Mouse (Mus musculus) stomach, embryonic 16.5 days (tissue): ENCODE measurements at regions not wholly inside any gene's neighbourhood (a gene's known extent, or its start where the extent isn't known, plus 50 kb on each side); places are given as distances from the start of the nearest gene placed in this dataset.
"Not testable (repeated sequence)": the region's sequence is repeated elsewhere in the genome, so short reads cannot be mapped to it uniquely, and the experiment has no call there.

Source experiments
- ATAC-seq: fragments of 200-750 bp; cut with Nextera tagmentation; 2 replicates; pipeline ENCODE4 v1.8.0; 2017; ENCODE audit warnings: moderate number of reproducible peaks, moderate TSS enrichment; ENCODE audit not compliant: insufficient read depth, low FRiP score
- H3K27ac ChIP-seq: fragments of 300-500 bp; sonication (generic); 2 replicates; pipeline ENCODE4 v1.5.1; 2014; ENCODE audit warnings: low read length
- H3K27me3 ChIP-seq: fragments of 300-500 bp; sonication (generic); 2 replicates; pipeline ENCODE4 v1.6.1; 2014; ENCODE audit warnings: low read length, control low read depth, mixed read lengths; ENCODE audit not compliant: control insufficient read depth, insufficient read depth
- H3K36me3 ChIP-seq: fragments of 300-500 bp; sonication (generic); 2 replicates; pipeline ENCODE4 v1.6.1; 2014; ENCODE audit warnings: low read length; ENCODE audit not compliant: control insufficient read depth, insufficient read depth
- H3K4me1 ChIP-seq: fragments of 300-500 bp; sonication (generic); 2 replicates; pipeline ENCODE4 v1.6.1; 2014; ENCODE audit warnings: low read length, control low read depth, mixed read lengths; ENCODE audit not compliant: control insufficient read depth, insufficient read depth
- H3K4me2 ChIP-seq: fragments of 300-500 bp; sonication (generic); 2 replicates; pipeline ENCODE4 v1.6.1; 2014; ENCODE audit warnings: low read depth, low read length, mixed read lengths
- H3K4me3 ChIP-seq: fragments of 300-500 bp; sonication (generic); replicated peaks from 2 replicates; pipeline ENCODE4 v1.5.1; 2014; ENCODE audit warnings: mild to moderate bottlenecking, low read length
- H3K9ac ChIP-seq: fragments of 300-500 bp; sonication (generic); 2 replicates; pipeline ENCODE4 v1.6.1; 2014; ENCODE audit warnings: low read length
- H3K9me3 ChIP-seq: fragments of 300-500 bp; sonication (generic); replicated peaks from 2 replicates; pipeline ENCODE4 v1.6.1; 2016; ENCODE audit warnings: low read length, control low read depth; ENCODE audit not compliant: control insufficient read depth
- WGBS: fragments of 180-500 bp; shearing (Covaris S2); extraction: QIAGEN DNeasy Blood & Tissue Kit; methylation state at CpG from one replicate; pipeline ENCODE4 v1.1.7; 2014; 5-methylcytosine and 5-hydroxymethylcytosine counted together

GRCm38 (mm10) chr15:8834151-8834550 is 123.6 kb upstream of the Slc1a3 start:
- no peak overlapping the region for H3K4me3 ChIP-seq
- no peak overlapping the region for H3K9ac ChIP-seq
- no peaks in the 10 kb centered on the region for H3K27me3 ChIP-seq
- H3K4me2 ChIP-seq = no peak overlapping the region
- WGBS = 69% methylated on average over 4 of the region's 4 CpGs
- no peaks in the 10 kb centered on the region for H3K4me1 ChIP-seq
- H3K9me3 ChIP-seq = no peaks in the 10 kb centered on the region
- H3K27ac ChIP-seq = no peak overlapping the region
- no peaks in the 10 kb centered on the region for H3K36me3 ChIP-seq
- no peak for ATAC-seq

- H3K4me2 ChIP-seq = no peak overlapping the region
- H3K36me3 ChIP-seq = no peaks in the 10 kb centered on the region
- H3K9ac ChIP-seq = no peak overlapping the region
- no peak overlapping the region for H3K27ac ChIP-seq
- no peak for ATAC-seq
- no peaks in the 10 kb centered on the region for H3K9me3 ChIP-seq
- H3K27me3 ChIP-seq = no peaks in the 10 kb centered on the region
- H3K4me3 ChIP-seq = no peak overlapping the region
- 66% methylated on average over 1 of the region's 1 CpGs for WGBS
- H3K4me1 ChIP-seq = no peaks in the 10 kb centered on the region
These were observed 122.4 kb upstream of the Slc1a3 start for GRCm38 (mm10) chr15:8832970-8833369.

- 49% methylated on average over 13 of the region's 13 CpGs for WGBS
- H3K27ac ChIP-seq = no peak overlapping the region
- no peaks in the 10 kb centered on the region for H3K4me1 ChIP-seq
- no peak overlapping the region for H3K9ac ChIP-seq
- H3K4me2 ChIP-seq = no peak overlapping the region
- H3K4me3 ChIP-seq = no peak overlapping the region
- no peaks in the 10 kb centered on the region for H3K27me3 ChIP-seq
- no peaks in the 10 kb centered on the region for H3K9me3 ChIP-seq
- no peaks in the 10 kb centered on the region for H3K36me3 ChIP-seq
- ATAC-seq = no peak
These were observed 121.4 kb upstream of the Slc1a3 start for GRCm38 (mm10) chr15:8831720-8832620.

- Histone ChIP-seq H3K27me3 (no peaks in the 10 kb centered on the region), H3K36me3 (no peaks in the 10 kb centered on the region), H3K9ac (no peak overlapping the region), H3K9me3 (0 out of 2 replicates have a peak, but pooled peaks cover 3% of the 10 kb centered on the region), H3K4me1 (no peaks in the 10 kb centered on the region), H3K4me3 (no peak overlapping the region), H3K4me2 (no peak overlapping the region), H3K27ac (no peak overlapping the region)
- 76% methylated on average over 6 of the region's 6 CpGs for WGBS
- no peak for ATAC-seq
These were observed 114.3 kb upstream of the Slc1a3 start for GRCm38 (mm10) chr15:8824861-8825260.

- not testable (repeated sequence) for H3K27me3 ChIP-seq, ATAC-seq, H3K4me3 ChIP-seq, H3K9me3 ChIP-seq, H3K36me3 ChIP-seq, H3K4me1 ChIP-seq, H3K4me2 ChIP-seq, H3K27ac ChIP-seq, H3K9ac ChIP-seq
- 94% methylated on average over 1 of the region's 8 CpGs for whole genome bisulfite sequencing
These were observed 112.2 kb upstream of the Slc1a3 start for GRCm38 (mm10) chr15:8822795-8823194.

GRCm38 (mm10) chr15:8817542-8817941 is 107.0 kb upstream of the Slc1a3 start:
- H3K4me1 ChIP-seq = no peaks in the 10 kb centered on the region
- 89% methylated on average over 8 of the region's 8 CpGs for WGBS
- H3K4me3 ChIP-seq = no peak overlapping the region

GRCm38 (mm10) chr15:8816501-8817368 is 106.2 kb upstream of the Slc1a3 start:
- Histone ChIP-seq H3K27me3 (no peaks in the 10 kb centered on the region), H3K4me2 (no peak overlapping the region), H3K4me1 (no peaks in the 10 kb centered on the region), H3K9me3 (no peaks in the 10 kb centered on the region), H3K4me3 (no peak overlapping the region), H3K9ac (no peak overlapping the region), H3K27ac (no peak overlapping the region), H3K36me3 (no peaks in the 10 kb centered on the region)
- WGBS = 62% methylated on average over 10 of the region's 10 CpGs
- ATAC-seq = peak; percentile 60; the same call in 1 of the 2 replicates

More at GRCm38 (mm10) chr15:8817542-8817941, 107.0 kb upstream of the Slc1a3 start:
- Histone ChIP-seq H3K27ac (no peak overlapping the region), H3K36me3 (no peaks in the 10 kb centered on the region), H3K4me2 (no peak overlapping the region), H3K27me3 (no peaks in the 10 kb centered on the region), H3K9me3 (no peaks in the 10 kb centered on the region), H3K9ac (no peak overlapping the region)
- ATAC-seq = no peak

GRCm38 (mm10) chr15:8815958-8816357 is 105.4 kb upstream of the Slc1a3 start:
- no peak overlapping the region for H3K9ac ChIP-seq

GRCm38 (mm10) chr15:8815277-8815676 is 104.7 kb upstream of the Slc1a3 start:
- no peak overlapping the region for H3K9ac ChIP-seq
- 54% methylated on average over 6 of the region's 6 CpGs for WGBS
- no peaks in the 10 kb centered on the region for H3K27me3 ChIP-seq

More at GRCm38 (mm10) chr15:8815958-8816357, 105.4 kb upstream of the Slc1a3 start:
- H3K27me3 ChIP-seq = no peaks in the 10 kb centered on the region
- no peaks in the 10 kb centered on the region for H3K36me3 ChIP-seq
- no peaks in the 10 kb centered on the region for H3K9me3 ChIP-seq
- no peak for ATAC-seq
- 57% methylated on average over 2 of the region's 2 CpGs for WGBS
- H3K4me1 ChIP-seq = no peaks in the 10 kb centered on the region
- H3K4me2 ChIP-seq = no peak overlapping the region
- no peak overlapping the region for H3K4me3 ChIP-seq
- H3K27ac ChIP-seq = no peak overlapping the region

More at GRCm38 (mm10) chr15:8815277-8815676, 104.7 kb upstream of the Slc1a3 start:
- Histone ChIP-seq H3K4me3 (no peak overlapping the region), H3K4me1 (no peaks in the 10 kb centered on the region), H3K27ac (no peak overlapping the region), H3K9me3 (no peaks in the 10 kb centered on the region), H3K36me3 (no peaks in the 10 kb centered on the region), H3K4me2 (no peak overlapping the region)
- ATAC-seq = no peak
